Mouse (Mus musculus) forebrain, embryonic 16.5 days (tissue): Measurements from ENCODE around the gene Prickle2. TPM values are rescaled to one million over a fixed set of nuclear protein-coding genes. Genes with fewer than 3 reads are reported as not detected.
A peak's percentile ranks its signal among the peaks of the same experiment; 100 is the strongest.

Experiments used
- ATAC-seq: fragments of 200-750 bp; cut with Nextera tagmentation; 2 replicates; pipeline ENCODE4 v1.8.0; 2017; ENCODE audit warnings: mild to moderate bottlenecking, moderate library complexity
- H3K27ac ChIP-seq: fragments of 300-500 bp; sonication (generic); 2 replicates; pipeline ENCODE4 v1.5.1; 2014; ENCODE audit warnings: low read length, control low read depth
- H3K27me3 ChIP-seq: fragments of 300-500 bp; sonication (generic); replicated peaks from 2 replicates; pipeline ENCODE4 v1.6.1; 2014; ENCODE audit warnings: low read length; ENCODE audit not compliant: control insufficient read depth, insufficient read depth
- H3K36me3 ChIP-seq: fragments of 300-500 bp; sonication (generic); 2 replicates; pipeline ENCODE4 v1.6.1; 2014; ENCODE audit not compliant: control insufficient read depth, insufficient read depth
- H3K4me1 ChIP-seq: fragments of 300-500 bp; sonication (generic); replicated peaks from 2 replicates; pipeline ENCODE4 v1.6.1; 2014; ENCODE audit warnings: low read length; ENCODE audit not compliant: control insufficient read depth, insufficient read depth
- H3K4me2 ChIP-seq: fragments of 300-500 bp; sonication (generic); 2 replicates; pipeline ENCODE4 v1.6.1; 2014; ENCODE audit warnings: mild to moderate bottlenecking, low read length, control low read depth
- H3K4me3 ChIP-seq: fragments of 300-500 bp; sonication (generic); replicated peaks from 2 replicates; pipeline ENCODE4 v1.5.1; 2014; ENCODE audit warnings: mild to moderate bottlenecking, low read length, control low read depth
- H3K9ac ChIP-seq: fragments of 300-500 bp; sonication (generic); replicated peaks from 2 replicates; pipeline ENCODE4 v1.6.1; 2014; ENCODE audit warnings: low read depth, low read length, control low read depth
- H3K9me3 ChIP-seq: fragments of 300-500 bp; sonication (generic); 2 replicates; pipeline ENCODE4 v1.6.1; 2016; ENCODE audit warnings: low read length; ENCODE audit not compliant: control insufficient read depth
- WGBS: fragments of 180-500 bp; shearing (Covaris S2); extraction: QIAGEN DNeasy Blood & Tissue Kit; methylation state at CpG from one replicate; pipeline ENCODE4 v1.1.7; 2014; 5-methylcytosine and 5-hydroxymethylcytosine counted together
- polyA plus RNA-seq: library from polyadenylated mRNA; unstranded; fragments of >200 nt; fragmentation: Nextera tagmentation; extraction: Ambion mirVana; gene quantifications from 2 replicates; pipeline ENCODE4 v1.2.1, GENCODE M21; 2015

Prickle2 gene
- polyA plus RNA-seq, 1 experiment from 2014 or later: 11.9 TPM

GRCm38 (mm10) chr6:92625923-92626322, 80.0 kb downstream of the Prickle2 start:
- WGBS: 62% methylated on average over 1 of the region's 1 CpGs

GRCm38 (mm10) chr6:92624306-92624705, 81.6 kb downstream of the Prickle2 start:
- 77% methylated on average over 6 of the region's 6 CpGs for WGBS
- ATAC-seq: no peak
- Histone ChIP-seq H3K4me1 (no peaks in the 10 kb centered on the region), H3K4me2 (no peak overlapping the region), H3K9ac (no peak overlapping the region), H3K36me3 (no peaks in the 10 kb centered on the region), H3K4me3 (no peak overlapping the region), H3K9me3 (no peaks in the 10 kb centered on the region), H3K27me3 (no peaks in the 10 kb centered on the region), H3K27ac (no peak overlapping the region)

More at GRCm38 (mm10) chr6:92625923-92626322, 80.0 kb downstream of the Prickle2 start:
- no peaks in the 10 kb centered on the region for H3K36me3 ChIP-seq
- ATAC-seq: no peak
- no peak overlapping the region for H3K4me3 ChIP-seq
- H3K27ac ChIP-seq: no peak overlapping the region
- no peaks in the 10 kb centered on the region for H3K27me3 ChIP-seq
- no peak overlapping the region for H3K9ac ChIP-seq
- no peak overlapping the region for H3K4me2 ChIP-seq
- no peaks in the 10 kb centered on the region for H3K9me3 ChIP-seq
- no peaks in the 10 kb centered on the region for H3K4me1 ChIP-seq

GRCm38 (mm10) chr6:92617183-92617582, 88.8 kb downstream of the Prickle2 start:
- Histone ChIP-seq H3K9me3 (0 out of 2 replicates have a peak, but pooled peaks cover 3% of the 10 kb centered on the region), H3K9ac (no peak overlapping the region), H3K4me2 (no peak overlapping the region), H3K4me3 (no peak overlapping the region), H3K4me1 (no peaks in the 10 kb centered on the region), H3K36me3 (no peaks in the 10 kb centered on the region), H3K27me3 (no peaks in the 10 kb centered on the region), H3K27ac (no peak overlapping the region)
- ATAC-seq: no peak
- WGBS: 58% methylated on average over 2 of the region's 2 CpGs

- 89% methylated on average over 3 of the region's 3 CpGs for WGBS
- no peaks in the 10 kb centered on the region for H3K27me3 ChIP-seq
- no peak for ATAC-seq
Observed at GRCm38 (mm10) chr6:92614771-92615170, 91.2 kb downstream of the Prickle2 start.

GRCm38 (mm10) chr6:92612151-92612769, 93.7 kb downstream of the Prickle2 start:
- Histone ChIP-seq H3K9me3 (no peaks in the 10 kb centered on the region), H3K36me3 (no peaks in the 10 kb centered on the region), H3K4me2 (no peak overlapping the region), H3K4me1 (no peaks in the 10 kb centered on the region), H3K27ac (no peak overlapping the region), H3K27me3 (no peaks in the 10 kb centered on the region), H3K9ac (no peak overlapping the region), H3K4me3 (no peak overlapping the region)
- ATAC-seq: no peak
- WGBS: 54% methylated on average over 2 of the region's 2 CpGs

More at GRCm38 (mm10) chr6:92614771-92615170, 91.2 kb downstream of the Prickle2 start:
- Histone ChIP-seq H3K36me3 (no peaks in the 10 kb centered on the region), H3K9ac (no peak overlapping the region), H3K9me3 (0 out of 2 replicates have a peak, but pooled peaks cover 3% of the 10 kb centered on the region), H3K4me2 (no peak overlapping the region), H3K4me1 (no peaks in the 10 kb centered on the region), H3K27ac (no peak overlapping the region), H3K4me3 (no peak overlapping the region)

GRCm38 (mm10) chr6:92609682-92610235, 96.2 kb downstream of the Prickle2 start:
- Histone ChIP-seq H3K9me3 (no peaks in the 10 kb centered on the region), H3K27me3 (no peaks in the 10 kb centered on the region), H3K4me3 (no peak overlapping the region), H3K27ac (no peak overlapping the region), H3K9ac (no peak overlapping the region), H3K4me2 (no peak overlapping the region), H3K4me1 (no peaks in the 10 kb centered on the region), H3K36me3 (no peaks in the 10 kb centered on the region)
- peak; percentile 74 for ATAC-seq
- 60% methylated on average over 9 of the region's 9 CpGs for WGBS

GRCm38 (mm10) chr6:92609078-92609477, 96.9 kb downstream of the Prickle2 start:
- no peak for ATAC-seq
- WGBS: 88% methylated on average over 3 of the region's 3 CpGs

GRCm38 (mm10) chr6:92605156-92605555, 100.8 kb downstream of the Prickle2 start:
- Histone ChIP-seq H3K9ac (no peak overlapping the region), H3K4me3 (no peak overlapping the region), H3K4me2 (no peak overlapping the region), H3K4me1 (no peaks in the 10 kb centered on the region), H3K9me3 (no peaks in the 10 kb centered on the region), H3K36me3 (no peaks in the 10 kb centered on the region), H3K27ac (no peak overlapping the region), H3K27me3 (no peaks in the 10 kb centered on the region)
- no peak for ATAC-seq
- WGBS: 41% methylated on average over 2 of the region's 2 CpGs

More at GRCm38 (mm10) chr6:92609078-92609477, 96.9 kb downstream of the Prickle2 start:
- Histone ChIP-seq H3K36me3 (no peaks in the 10 kb centered on the region), H3K4me1 (no peaks in the 10 kb centered on the region), H3K27me3 (no peaks in the 10 kb centered on the region), H3K9ac (no peak overlapping the region), H3K27ac (no peak overlapping the region), H3K4me2 (no peak overlapping the region), H3K4me3 (no peak overlapping the region), H3K9me3 (no peaks in the 10 kb centered on the region)

GRCm38 (mm10) chr6:92596340-92596739, 109.6 kb downstream of the Prickle2 start:
- WGBS: 52% methylated on average over 3 of the region's 3 CpGs
- Histone ChIP-seq H3K9me3 (no peaks in the 10 kb centered on the region), H3K9ac (no peak overlapping the region), H3K4me3 (no peak overlapping the region), H3K27ac (no peak overlapping the region), H3K4me1 (0 out of 2 replicates have a peak, but pooled peaks cover 2% of the 10 kb centered on the region), H3K36me3 (no peaks in the 10 kb centered on the region), H3K27me3 (no peaks in the 10 kb centered on the region), H3K4me2 (no peak overlapping the region)
- no peak for ATAC-seq
